Mouse (Mus musculus): ENCODE measurements around the gene 5730522E02Rik. TPM values are rescaled to one million over a fixed set of nuclear protein-coding genes. Genes with fewer than 3 reads are reported as not detected.

5730522E02Rik gene
- polyA plus RNA-seq, 1 experiment from 2014 or later, result not detected

Other genes with a start within 250 kb of the 5730522E02Rik start
- gene Fancl, start 175.4 kb upstream of the 5730522E02Rik start, polyA plus RNA-seq (2018), result 3.9 to 9.7 TPM (median 5.5 TPM) in 3 replicates